Mouse (Mus musculus): ENCODE data around the gene Coq2.

- TF ChIP-seq POLR2A (IDR thresholded peaks at IDR 0.05; ENCODE audit: low read depth, low read length) (no peak), CTCF (IDR thresholded peaks at IDR 0.05; ENCODE audit: extremely low read depth, insufficient read depth, insufficient read length, insufficient replicate concordance) (no peak)
These were observed 18.6 kb downstream of the Coq2 start for GRCm38 (mm10) chr5:100656352-100656751.
